Mouse (Mus musculus) liver, embryonic 14.5 days (tissue): ENCODE data around the gene Ppp1r37. TPM values are rescaled to one million over a fixed set of nuclear protein-coding genes. Genes with fewer than 3 reads are reported as not detected.

Source experiments
- ATAC-seq: fragments of 200-750 bp; cut with Nextera tagmentation; 2 replicates; pipeline ENCODE4 v1.8.0; 2017; ENCODE audit warnings: moderate number of reproducible peaks, mild to moderate bottlenecking, moderate library complexity; ENCODE audit not compliant: insufficient read depth
- DNase-seq, 3 experiments: peaks; one replicate each; pipeline ENCODE4 v3.0.0-alpha.2; 2012 to 2013; ENCODE audit warnings: low read depth in 3 of 3, low spot score in 3 of 3
- H3K27ac ChIP-seq: fragments of 300-500 bp; sonication (generic); 2 replicates; pipeline ENCODE4 v1.5.1; 2014; ENCODE audit warnings: moderate library complexity, mild to moderate bottlenecking, control low read depth, inconsistent platforms
- H3K27me3 ChIP-seq: fragments of 300-500 bp; sonication (generic); 2 replicates; pipeline ENCODE4 v1.6.1; 2014; ENCODE audit warnings: mild to moderate bottlenecking, low read length, moderate library complexity; ENCODE audit not compliant: control insufficient read depth, insufficient read depth
- H3K36me3 ChIP-seq: fragments of 300-500 bp; sonication (generic); replicated peaks from 2 replicates; pipeline ENCODE4 v1.6.1; 2014; ENCODE audit warnings: low read depth; ENCODE audit not compliant: control insufficient read depth, insufficient read depth
- H3K4me1 ChIP-seq, 2 experiments: fragments of 200-500 bp in 1 of 2; fragments of 300-500 bp in 1 of 2; sonication (generic) in 1 of 2; replicated peaks; 2 replicates each; pipeline ENCODE4 v1.6.1; 2012 to 2014; ENCODE audit warnings: antibody characterized with exemption in 1 of 2, inconsistent platforms in 1 of 2, low read length in 1 of 2; ENCODE audit not compliant: control insufficient read depth in 2 of 2, insufficient read depth in 2 of 2
- H3K4me2 ChIP-seq: fragments of 300-500 bp; sonication (generic); 2 replicates; pipeline ENCODE4 v1.6.1; 2014; ENCODE audit warnings: low read depth, mild to moderate bottlenecking, control low read depth, moderate library complexity
- H3K4me3 ChIP-seq, 2 experiments: fragments of 200-500 bp in 1 of 2; fragments of 300-500 bp in 1 of 2; sonication (generic) in 1 of 2; 2 replicates each; pipeline ENCODE4 v1.5.1; 2012 to 2014; ENCODE audit warnings: low read depth in 2 of 2, low read length in 2 of 2, mild to moderate bottlenecking in 2 of 2, control low read depth in 1 of 2, inconsistent platforms in 1 of 2, moderate library complexity in 1 of 2; ENCODE audit not compliant: insufficient read depth in 1 of 2
- H3K9ac ChIP-seq: fragments of 300-500 bp; sonication (generic); replicated peaks from 2 replicates; pipeline ENCODE4 v1.6.1; 2014; ENCODE audit warnings: mild to moderate bottlenecking, control low read depth, moderate library complexity
- H3K9me3 ChIP-seq: fragments of 300-500 bp; sonication (generic); 2 replicates; pipeline ENCODE4 v1.6.1; 2016; ENCODE audit warnings: low read length, mixed read lengths; ENCODE audit not compliant: control insufficient read depth
- CTCF ChIP-seq: IDR thresholded peaks from 2 replicates; pipeline ENCODE4 v1.5.1; 2016; ENCODE audit warnings: antibody characterized with exemption, low read depth, control low read depth
- EP300 ChIP-seq: IDR thresholded peaks from 2 replicates; pipeline ENCODE4 v1.6.1; 2016; ENCODE audit warnings: antibody characterized with exemption, low read depth
- WGBS: fragments of 180-500 bp; shearing (Covaris S2); extraction: QIAGEN DNeasy Blood & Tissue Kit; methylation state at CpG from one replicate; pipeline ENCODE4 v1.1.7; 2014; ENCODE audit not compliant: insufficient replicate concordance; 5-methylcytosine and 5-hydroxymethylcytosine counted together
- polyA plus RNA-seq, 2 experiments: library from polyadenylated mRNA; depleted of rRNA in 1 of 2; stranded (reverse) in 1 of 2; unstranded in 1 of 2; fragments of >200 nt; fragmentation: Nextera tagmentation in 1 of 2; extraction: Ambion mirVana in 1 of 2; gene quantifications; 2 replicates each; pipeline versions ENCODE4 v1.2.1 to v1.2.3; 2012 to 2014

Gene Ppp1r37
- polyA plus RNA-seq, 2 experiments = 1.5 to 21.8 TPM

DNA sequence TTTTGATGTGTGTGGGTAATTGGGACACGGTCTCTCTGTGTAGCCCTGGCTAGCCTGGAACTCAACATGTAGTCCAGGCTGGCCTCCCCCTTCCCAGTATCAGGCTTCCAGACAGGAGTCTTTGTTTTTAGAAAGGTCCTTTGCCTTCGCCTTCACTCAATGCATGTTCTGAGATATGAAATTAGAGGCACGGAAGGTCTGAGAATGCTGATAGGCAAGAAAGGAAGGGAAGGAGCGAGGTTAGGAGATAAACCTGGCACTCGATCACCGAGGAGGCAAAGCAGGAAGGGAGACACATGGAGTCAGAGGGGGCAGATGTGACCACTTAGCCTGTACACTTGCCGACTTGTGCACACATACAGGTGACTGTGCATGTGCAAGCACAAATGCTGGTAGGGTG lies 76.3 kb downstream of the Ppp1r37 start:
- Histone ChIP-seq H3K4me1 (no peaks in the 10 kb centered on the region), H3K27me3 (no peaks in the 10 kb centered on the region), H3K9me3 (no peaks in the 10 kb centered on the region), H3K9ac (no peak overlapping the region), H3K27ac (no peak overlapping the region), H3K36me3 (no peaks in the 10 kb centered on the region), H3K4me2 (no peak overlapping the region), H3K4me3 (no peak overlapping the region)
- TF ChIP-seq CTCF (no peak), EP300 (no peak)
- ATAC-seq (no peak), DNase-seq (no peak)
- 36% methylated on average over 7 of the region's 7 CpGs for WGBS

DNA sequence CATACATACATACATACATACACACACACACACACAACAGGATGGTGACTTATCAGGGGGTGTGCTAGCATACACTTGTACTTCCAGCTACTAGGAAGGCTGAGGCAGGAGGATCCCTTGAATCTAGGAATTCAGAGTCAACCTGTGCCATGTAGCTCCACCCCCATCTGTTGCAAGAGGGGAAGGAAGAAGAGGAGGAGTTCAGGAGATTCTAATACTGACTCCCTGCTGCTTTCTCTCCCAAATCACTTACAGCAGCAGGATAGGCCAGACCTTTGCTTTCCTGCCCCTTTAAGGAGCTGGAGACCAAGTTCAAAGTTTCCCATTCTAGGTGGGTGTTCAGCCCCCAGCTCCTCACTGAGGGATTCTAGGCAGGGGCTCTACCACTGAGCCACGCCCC lies 77.4 kb downstream of the Ppp1r37 start:
- TF ChIP-seq EP300 (no peak), CTCF (no peak)
- 56% methylated on average over 1 of the region's 1 CpGs for WGBS
- no peak overlapping the region for H3K4me2 ChIP-seq
- H3K27ac ChIP-seq = no peak overlapping the region
- no peaks in the 10 kb centered on the region for H3K27me3 ChIP-seq
- no peaks in the 10 kb centered on the region for H3K4me1 ChIP-seq
- H3K9me3 ChIP-seq = no peaks in the 10 kb centered on the region
- no peak overlapping the region for H3K4me3 ChIP-seq
- H3K9ac ChIP-seq = no peak overlapping the region
- no peaks in the 10 kb centered on the region for H3K36me3 ChIP-seq
- DNase-seq (no peak), ATAC-seq (no peak)

DNA sequence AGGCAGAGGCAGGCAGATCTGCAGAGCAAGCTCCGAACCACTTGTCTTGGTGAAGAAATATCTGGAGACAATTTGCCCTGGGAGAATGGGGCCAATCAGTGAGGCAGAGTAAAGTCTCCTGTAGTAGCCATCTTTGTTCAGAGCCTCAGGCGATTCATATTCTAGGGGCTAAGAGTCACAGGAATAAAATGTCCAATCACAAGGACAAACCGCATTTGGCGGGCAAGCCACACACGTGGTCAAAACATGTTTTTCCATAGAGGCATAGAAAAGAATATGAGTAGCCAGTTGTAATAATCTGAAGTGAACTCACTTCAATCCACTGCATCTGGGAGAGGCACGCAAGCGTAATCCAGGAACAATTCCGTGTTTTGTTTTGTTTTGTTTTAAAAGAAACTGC lies 79.6 kb downstream of the Ppp1r37 start:
- no peak for DNase-seq
- Histone ChIP-seq H3K27ac (no peak overlapping the region), H3K9ac (no peak overlapping the region), H3K4me3 (no peak overlapping the region), H3K9me3 (no peaks in the 10 kb centered on the region), H3K4me1 (no peaks in the 10 kb centered on the region), H3K4me2 (no peak overlapping the region), H3K36me3 (no peaks in the 10 kb centered on the region), H3K27me3 (no peaks in the 10 kb centered on the region)
- no peak for TF ChIP-seq EP300
- no peak for TF ChIP-seq CTCF
- 78% methylated on average over 8 of the region's 8 CpGs for WGBS
- no peak for ATAC-seq

Other genes starting within 250 kb of the Ppp1r37 start
- gene Ercc1, start 218.3 kb downstream of the Ppp1r37 start, polyA plus RNA-seq (2012; rRNA removed) = 8.5 and 9.8 TPM in 2 replicates
- 15.7 and 19.2 TPM in 2 replicates for gene Ercc1, start 218.3 kb downstream of the Ppp1r37 start, polyA plus RNA-seq (2014; fragmentation: Nextera tagmentation; extraction: Ambion mirVana)
- gene Cd3eap, start 203.6 kb downstream of the Ppp1r37 start, polyA plus RNA-seq (2012; rRNA removed) = 4.5 and 6.7 TPM in 2 replicates
- 7.2 and 7.8 TPM in 2 replicates for gene Cd3eap, start 203.6 kb downstream of the Ppp1r37 start, polyA plus RNA-seq (2014; fragmentation: Nextera tagmentation; extraction: Ambion mirVana)
- gene Ppp1r13l, start 203.3 kb downstream of the Ppp1r37 start, polyA plus RNA-seq (2012; rRNA removed) = 2.3 TPM in 2 replicates
- gene Ppp1r13l, start 203.3 kb downstream of the Ppp1r37 start, polyA plus RNA-seq (2014; fragmentation: Nextera tagmentation; extraction: Ambion mirVana) = 0.65 and 1.0 TPM in 2 replicates
- 11.7 and 12.3 TPM in 2 replicates for gene Ercc2, start 181.1 kb downstream of the Ppp1r37 start, polyA plus RNA-seq (2012; rRNA removed)
- 4.6 and 5.5 TPM in 2 replicates for gene Ercc2, start 181.1 kb downstream of the Ppp1r37 start, polyA plus RNA-seq (2014; fragmentation: Nextera tagmentation; extraction: Ambion mirVana)
- gene Klc3, start 159.0 kb downstream of the Ppp1r37 start, polyA plus RNA-seq (2012; rRNA removed) = 0.18 and 0.21 TPM in 2 replicates
- gene Klc3, start 159.0 kb downstream of the Ppp1r37 start, polyA plus RNA-seq (2014; fragmentation: Nextera tagmentation; extraction: Ambion mirVana) = 0.13 and 0.58 TPM in 2 replicates
- gene Ckm, start 158.3 kb downstream of the Ppp1r37 start, polyA plus RNA-seq (2012; rRNA removed) = 0.12 and 0.14 TPM in 2 replicates
- 0.11 and 0.19 TPM in 2 replicates for gene Ckm, start 158.3 kb downstream of the Ppp1r37 start, polyA plus RNA-seq (2014; fragmentation: Nextera tagmentation; extraction: Ambion mirVana)
- gene Mark4, start 104.3 kb downstream of the Ppp1r37 start, polyA plus RNA-seq (2012; rRNA removed) = 2.4 and 2.5 TPM in 2 replicates
- 0.80 and 2.5 TPM in 2 replicates for gene Mark4, start 104.3 kb downstream of the Ppp1r37 start, polyA plus RNA-seq (2014; fragmentation: Nextera tagmentation; extraction: Ambion mirVana)
- 1.7 and 1.9 TPM in 2 replicates for gene Exoc3l2, start 99.7 kb downstream of the Ppp1r37 start, polyA plus RNA-seq (2012; rRNA removed)
- gene Exoc3l2, start 99.7 kb downstream of the Ppp1r37 start, polyA plus RNA-seq (2014; fragmentation: Nextera tagmentation; extraction: Ambion mirVana) = 0.48 and 0.78 TPM in 2 replicates
- gene Bloc1s3, start 54.7 kb downstream of the Ppp1r37 start, polyA plus RNA-seq (2012; rRNA removed) = 2.0 and 2.7 TPM in 2 replicates
- gene Bloc1s3, start 54.7 kb downstream of the Ppp1r37 start, polyA plus RNA-seq (2014; fragmentation: Nextera tagmentation; extraction: Ambion mirVana) = 0.39 and 0.56 TPM in 2 replicates
- gene Trappc6a, start 54.7 kb downstream of the Ppp1r37 start, polyA plus RNA-seq (2012; rRNA removed) = 24.1 and 28.1 TPM in 2 replicates
- gene Trappc6a, start 54.7 kb downstream of the Ppp1r37 start, polyA plus RNA-seq (2014; fragmentation: Nextera tagmentation; extraction: Ambion mirVana) = 40.0 and 40.2 TPM in 2 replicates
- gene Nkpd1, start 45.2 kb downstream of the Ppp1r37 start, polyA plus RNA-seq (2012; rRNA removed) = 0.01 and 0.04 TPM in 2 replicates
- not detected in 2 replicates for gene Nkpd1, start 45.2 kb downstream of the Ppp1r37 start, polyA plus RNA-seq (2014; fragmentation: Nextera tagmentation; extraction: Ambion mirVana)
- 0.66 and 0.96 TPM in 2 replicates for gene Zfp296, start 14.2 kb upstream of the Ppp1r37 start, polyA plus RNA-seq (2012; rRNA removed)
- gene Zfp296, start 14.2 kb upstream of the Ppp1r37 start, polyA plus RNA-seq (2014; fragmentation: Nextera tagmentation; extraction: Ambion mirVana) = 0.38 and 0.41 TPM in 2 replicates
- 34.8 and 39.6 TPM in 2 replicates for gene Gemin7, start 14.5 kb upstream of the Ppp1r37 start, polyA plus RNA-seq (2012; rRNA removed)
- gene Gemin7, start 14.5 kb upstream of the Ppp1r37 start, polyA plus RNA-seq (2014; fragmentation: Nextera tagmentation; extraction: Ambion mirVana) = 83.1 and 91.6 TPM in 2 replicates
- gene Clasrp, start 41.4 kb upstream of the Ppp1r37 start, polyA plus RNA-seq (2012; rRNA removed) = 21.3 and 23.3 TPM in 2 replicates
- gene Clasrp, start 41.4 kb upstream of the Ppp1r37 start, polyA plus RNA-seq (2014; fragmentation: Nextera tagmentation; extraction: Ambion mirVana) = 7.5 and 8.6 TPM in 2 replicates
- gene Relb, start 66.4 kb upstream of the Ppp1r37 start, polyA plus RNA-seq (2012; rRNA removed) = 1.0 and 1.1 TPM in 2 replicates
- 0.89 and 1.2 TPM in 2 replicates for gene Relb, start 66.4 kb upstream of the Ppp1r37 start, polyA plus RNA-seq (2014; fragmentation: Nextera tagmentation; extraction: Ambion mirVana)
- gene Clptm1, start 102.0 kb upstream of the Ppp1r37 start, polyA plus RNA-seq (2012; rRNA removed) = 20.6 and 20.9 TPM in 2 replicates
- 44.4 and 50.4 TPM in 2 replicates for gene Clptm1, start 102.0 kb upstream of the Ppp1r37 start, polyA plus RNA-seq (2014; fragmentation: Nextera tagmentation; extraction: Ambion mirVana)
- 494 and 507 TPM in 2 replicates for gene Apoc2, start 114.9 kb upstream of the Ppp1r37 start, polyA plus RNA-seq (2012; rRNA removed)
- gene Apoc2, start 114.9 kb upstream of the Ppp1r37 start, polyA plus RNA-seq (2014; fragmentation: Nextera tagmentation; extraction: Ambion mirVana) = 990 and 1,023 TPM in 2 replicates
- gene Gm44805, start 118.3 kb upstream of the Ppp1r37 start, polyA plus RNA-seq (2012; rRNA removed) = 3.3 and 5.1 TPM in 2 replicates
- 29.0 and 48.5 TPM in 2 replicates for gene Gm44805, start 118.3 kb upstream of the Ppp1r37 start, polyA plus RNA-seq (2014; fragmentation: Nextera tagmentation; extraction: Ambion mirVana)
- 90.9 and 154 TPM in 2 replicates for gene Apoc4, start 118.4 kb upstream of the Ppp1r37 start, polyA plus RNA-seq (2012; rRNA removed)
- gene Apoc4, start 118.4 kb upstream of the Ppp1r37 start, polyA plus RNA-seq (2014; fragmentation: Nextera tagmentation; extraction: Ambion mirVana) = 181 and 200 TPM in 2 replicates
- gene Apoc1, start 129.6 kb upstream of the Ppp1r37 start, polyA plus RNA-seq (2012; rRNA removed) = 203 and 204 TPM in 2 replicates
- gene Apoc1, start 129.6 kb upstream of the Ppp1r37 start, polyA plus RNA-seq (2014; fragmentation: Nextera tagmentation; extraction: Ambion mirVana) = 390 TPM in 2 replicates
- gene Apoe, start 136.1 kb upstream of the Ppp1r37 start, polyA plus RNA-seq (2012; rRNA removed) = 1,802 and 2,400 TPM in 2 replicates
- gene Apoe, start 136.1 kb upstream of the Ppp1r37 start, polyA plus RNA-seq (2014; fragmentation: Nextera tagmentation; extraction: Ambion mirVana) = 1,630 and 1,854 TPM in 2 replicates
- 53.7 and 57.3 TPM in 2 replicates for gene Tomm40, start 152.4 kb upstream of the Ppp1r37 start, polyA plus RNA-seq (2012; rRNA removed)
- 58.2 and 75.8 TPM in 2 replicates for gene Tomm40, start 152.4 kb upstream of the Ppp1r37 start, polyA plus RNA-seq (2014; fragmentation: Nextera tagmentation; extraction: Ambion mirVana)
- gene Nectin2, start 187.4 kb upstream of the Ppp1r37 start, polyA plus RNA-seq (2012; rRNA removed) = 7.8 and 8.9 TPM in 2 replicates
- 10.2 and 10.3 TPM in 2 replicates for gene Nectin2, start 187.4 kb upstream of the Ppp1r37 start, polyA plus RNA-seq (2014; fragmentation: Nextera tagmentation; extraction: Ambion mirVana)
- gene Bcam, start 207.9 kb upstream of the Ppp1r37 start, polyA plus RNA-seq (2012; rRNA removed) = 6.3 and 7.6 TPM in 2 replicates
- 4.9 and 6.6 TPM in 2 replicates for gene Bcam, start 207.9 kb upstream of the Ppp1r37 start, polyA plus RNA-seq (2014; fragmentation: Nextera tagmentation; extraction: Ambion mirVana)
- 0.95 and 1.2 TPM in 2 replicates for gene Cblc, start 233.7 kb upstream of the Ppp1r37 start, polyA plus RNA-seq (2012; rRNA removed)
- gene Cblc, start 233.7 kb upstream of the Ppp1r37 start, polyA plus RNA-seq (2014; fragmentation: Nextera tagmentation; extraction: Ambion mirVana) = 1.1 and 1.3 TPM in 2 replicates